Mouse (Mus musculus): Measurements from ENCODE around the gene Tlx3. TPM values are rescaled to one million over a fixed set of nuclear protein-coding genes. Genes with fewer than 3 reads are reported as not detected.

Tlx3 gene
- total RNA-seq, 2 experiments from 2014 or later: not detected

Other genes with a start within 250 kb of the Tlx3 start
- gene Fgf18, start 56.2 kb downstream of the Tlx3 start, total RNA-seq (2021): 1 to 10 TPM; 3.8 to 4.1 TPM
- 100 to 1,000 TPM; 151 to 158 TPM for gene Npm1, start 40.4 kb downstream of the Tlx3 start, total RNA-seq (2021)
- gene Gm12117, start 73.1 kb upstream of the Tlx3 start, total RNA-seq (2021): not detected